Mouse (Mus musculus) G1E (cell line): ENCODE measurements at regions not wholly inside any gene's neighbourhood (a gene's known extent, or its start where the extent isn't known, plus 50 kb on each side); places are given as distances from the start of the nearest gene placed in this dataset.

ENCODE experiments used
- CTCF ChIP-seq: IDR thresholded peaks from 2 replicates; pipeline ENCODE4 v1.5.1; 2012; ENCODE audit warnings: low read depth, low read length, inconsistent platforms, mixed read lengths
- TAL1 ChIP-seq: conservative IDR thresholded peaks from 2 replicates; pipeline ENCODE4 v1.6.1; 2012; ENCODE audit warnings: low read depth, low read length, inconsistent platforms, mixed read lengths

GRCm38 (mm10) chr8:4417141-4417540 is 75.7 kb upstream of the Cers4 start:
- TF ChIP-seq CTCF, result no peak
- no peak for TF ChIP-seq TAL1
